Mouse (Mus musculus): ENCODE results near the gene Fgb. TPM values are rescaled to one million over a fixed set of nuclear protein-coding genes. Genes with fewer than 3 reads are reported as not detected.

Gene Fgb
- 1.1 and 1.5 TPM in 2 replicates for polyA plus RNA-seq (2012; rRNA removed)

GRCm38 (mm10) chr3:83049680-83050079, at the start of gene Fgb:
Gene Fgb (minus strand): TSS chr3:83049863.
- 62% methylated on average over 8 of the region's 8 CpGs for WGBS
- Histone ChIP-seq H3K27me3 (replicated peaks; ENCODE audit: control insufficient read depth, insufficient read depth, low read length) (no peaks in the 10 kb centered on the region), H3K4me1 (ENCODE audit: control insufficient read depth, insufficient read depth, low read length) (no peaks in the 10 kb centered on the region), H3K4me3 (ENCODE audit: insufficient read depth, low read depth, low read length) (no peak within 1 kb of the TSS), H3K27ac (ENCODE audit: insufficient read depth, low read depth, low read length) (no peak within 1 kb of the TSS), H3K36me3 (ENCODE audit: control insufficient read depth, insufficient read depth, low read length) (no peaks in the 10 kb centered on the region)
- TF ChIP-seq CTCF (conservative IDR thresholded peaks at IDR 0.05; ENCODE audit: insufficient read depth, insufficient read length, low read depth, low read length) = no peak
- TF ChIP-seq POLR2A (IDR thresholded peaks at IDR 0.05; ENCODE audit: low read depth, low read length) = no peak
- no peak for DNase-seq

GRCm38 (mm10) chr3:83099139-83099538, 49.5 kb upstream of the Fgb start:
- WGBS = 85% methylated on average over 1 of the region's 1 CpGs

GRCm38 (mm10) chr3:83098546-83099034, 48.9 kb upstream of the Fgb start:
- Histone ChIP-seq H3K27ac (ENCODE audit: insufficient read depth, low read depth, low read length) (no peak overlapping the region), H3K27me3 (replicated peaks; ENCODE audit: control insufficient read depth, insufficient read depth, low read length) (no peaks in the 10 kb centered on the region; the same call in 1 of the 2 replicates), H3K4me3 (ENCODE audit: insufficient read depth, low read depth, low read length) (no peak overlapping the region), H3K36me3 (ENCODE audit: control insufficient read depth, insufficient read depth, low read length) (no peaks in the 10 kb centered on the region), H3K4me1 (ENCODE audit: control insufficient read depth, insufficient read depth, low read length) (no peaks in the 10 kb centered on the region)
- no peak for TF ChIP-seq CTCF (conservative IDR thresholded peaks at IDR 0.05; ENCODE audit: insufficient read depth, insufficient read length, low read depth, low read length)
- DNase-seq = no peak
- 13% methylated on average over 14 of the region's 14 CpGs for WGBS

More at GRCm38 (mm10) chr3:83099139-83099538, 49.5 kb upstream of the Fgb start:
- H3K36me3 ChIP-seq (ENCODE audit: control insufficient read depth, insufficient read depth, low read length) = no peaks in the 10 kb centered on the region
- H3K27me3 ChIP-seq (replicated peaks; ENCODE audit: control insufficient read depth, insufficient read depth, low read length) = no peaks in the 10 kb centered on the region; the same call in 1 of the 2 replicates
- no peak overlapping the region for H3K4me3 ChIP-seq (ENCODE audit: insufficient read depth, low read depth, low read length)
- no peaks in the 10 kb centered on the region for H3K4me1 ChIP-seq (ENCODE audit: control insufficient read depth, insufficient read depth, low read length)
- no peak for TF ChIP-seq POLR2A (IDR thresholded peaks at IDR 0.05; ENCODE audit: low read depth, low read length)
- no peak for TF ChIP-seq CTCF (conservative IDR thresholded peaks at IDR 0.05; ENCODE audit: insufficient read depth, insufficient read length, low read depth, low read length)
- no peak for DNase-seq
- H3K27ac ChIP-seq (ENCODE audit: insufficient read depth, low read depth, low read length) = no peak overlapping the region

- no peaks in the 10 kb centered on the region; the same call in 1 of the 2 replicates for H3K27me3 ChIP-seq (replicated peaks; ENCODE audit: control insufficient read depth, insufficient read depth, low read length)
- TF ChIP-seq POLR2A (IDR thresholded peaks at IDR 0.05; ENCODE audit: low read depth, low read length) (no peak), CTCF (conservative IDR thresholded peaks at IDR 0.05; ENCODE audit: insufficient read depth, insufficient read length, low read depth, low read length) (no peak)
- no peak overlapping the region for H3K27ac ChIP-seq (ENCODE audit: insufficient read depth, low read depth, low read length)
- DNase-seq = no peak
- no peaks in the 10 kb centered on the region for H3K4me1 ChIP-seq (ENCODE audit: control insufficient read depth, insufficient read depth, low read length)
- no peak overlapping the region for H3K4me3 ChIP-seq (ENCODE audit: insufficient read depth, low read depth, low read length)
- no peaks in the 10 kb centered on the region for H3K36me3 ChIP-seq (ENCODE audit: control insufficient read depth, insufficient read depth, low read length)
- 85% methylated on average over 6 of the region's 6 CpGs for WGBS
Measured at GRCm38 (mm10) chr3:83097586-83097985, 47.9 kb upstream of the Fgb start.

GRCm38 (mm10) chr3:83080567-83081055, 30.9 kb upstream of the Fgb start:
- Histone ChIP-seq H3K27me3 (replicated peaks; ENCODE audit: control insufficient read depth, insufficient read depth, low read length) (no peaks in the 10 kb centered on the region), H3K27ac (ENCODE audit: insufficient read depth, low read depth, low read length) (no peak overlapping the region), H3K4me3 (ENCODE audit: insufficient read depth, low read depth, low read length) (peak overlapping the region; percentile 21), H3K4me1 (ENCODE audit: control insufficient read depth, insufficient read depth, low read length) (no peaks in the 10 kb centered on the region), H3K36me3 (ENCODE audit: control insufficient read depth, insufficient read depth, low read length) (no peaks in the 10 kb centered on the region)
- TF ChIP-seq POLR2A (IDR thresholded peaks at IDR 0.05; ENCODE audit: low read depth, low read length) = no peak
- TF ChIP-seq CTCF (conservative IDR thresholded peaks at IDR 0.05; ENCODE audit: insufficient read depth, insufficient read length, low read depth, low read length) = peak; percentile 52
- 2% methylated on average over 11 of the region's 11 CpGs for WGBS
- peak; percentile 61 for DNase-seq

DNA sequence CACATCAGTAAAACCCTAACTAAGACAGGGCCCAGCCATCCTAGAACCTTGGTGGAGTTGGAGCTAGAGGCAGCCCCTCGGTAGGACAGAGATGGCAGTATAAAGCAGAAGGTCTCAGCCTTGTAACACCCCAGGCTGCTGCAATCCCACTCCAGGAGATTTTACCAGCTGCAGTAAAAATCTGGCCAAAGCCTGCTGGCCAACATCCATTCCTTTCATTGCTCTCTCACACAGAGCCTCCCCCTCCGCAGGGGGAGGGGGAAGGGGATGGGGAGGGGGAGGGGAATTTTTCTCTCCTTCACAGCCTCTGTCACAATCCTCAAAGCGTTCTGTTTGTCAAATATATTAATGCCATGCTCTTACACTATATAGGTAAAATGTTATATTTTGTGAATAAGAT, 26.9 kb upstream of the Fgb start:
- DNase-seq = no peak
- H3K4me1 ChIP-seq (ENCODE audit: control insufficient read depth, insufficient read depth, low read length) = no peaks in the 10 kb centered on the region
- 18% methylated on average over 3 of the region's 3 CpGs for WGBS
- H3K27me3 ChIP-seq (replicated peaks; ENCODE audit: control insufficient read depth, insufficient read depth, low read length) = no peaks in the 10 kb centered on the region
- H3K27ac ChIP-seq (ENCODE audit: insufficient read depth, low read depth, low read length) = no peak overlapping the region
- no peak for TF ChIP-seq POLR2A (IDR thresholded peaks at IDR 0.05; ENCODE audit: low read depth, low read length)
- TF ChIP-seq CTCF (conservative IDR thresholded peaks at IDR 0.05; ENCODE audit: insufficient read depth, insufficient read length, low read depth, low read length) = no peak
- H3K4me3 ChIP-seq (ENCODE audit: insufficient read depth, low read depth, low read length) = no peak overlapping the region
- peaks cover 3% of the 10 kb centered on the region; the same call in 1 of the 2 replicates for H3K36me3 ChIP-seq (ENCODE audit: control insufficient read depth, insufficient read depth, low read length)

DNA sequence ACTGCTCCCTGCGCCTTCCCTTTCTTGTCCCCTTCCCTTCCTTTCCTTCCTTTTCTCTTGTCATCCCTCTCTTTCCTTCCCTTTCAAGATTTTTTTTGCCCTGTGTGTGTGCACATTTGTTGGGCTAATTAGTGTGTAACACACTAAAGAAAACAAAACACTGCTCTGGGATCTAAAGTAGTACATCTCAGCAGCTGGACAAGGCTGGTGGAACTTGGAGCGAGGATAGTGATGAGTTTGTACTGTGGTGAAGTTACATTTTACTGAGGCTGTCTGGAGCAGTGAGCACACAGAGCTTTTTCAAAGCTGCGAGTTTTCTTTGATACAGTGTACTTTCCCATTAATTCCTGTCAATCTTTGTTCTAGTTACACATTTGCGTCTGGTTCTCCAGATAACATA, 20.6 kb upstream of the Fgb start:
- H3K27ac ChIP-seq (ENCODE audit: insufficient read depth, low read depth, low read length) = no peak overlapping the region
- H3K4me3 ChIP-seq (ENCODE audit: insufficient read depth, low read depth, low read length) = no peak overlapping the region
- peaks cover 5% of the 10 kb centered on the region for H3K36me3 ChIP-seq (ENCODE audit: control insufficient read depth, insufficient read depth, low read length)
- no peaks in the 10 kb centered on the region for H3K27me3 ChIP-seq (replicated peaks; ENCODE audit: control insufficient read depth, insufficient read depth, low read length)
- no peaks in the 10 kb centered on the region for H3K4me1 ChIP-seq (ENCODE audit: control insufficient read depth, insufficient read depth, low read length)
- TF ChIP-seq CTCF (conservative IDR thresholded peaks at IDR 0.05; ENCODE audit: insufficient read depth, insufficient read length, low read depth, low read length) (no peak), POLR2A (IDR thresholded peaks at IDR 0.05; ENCODE audit: low read depth, low read length) (no peak)
- WGBS = 85% methylated on average over 4 of the region's 4 CpGs
- DNase-seq = no peak

All from kidney, adult 2 months (tissue).